Mouse (Mus musculus) layer of hippocampus, adult 8-10 months (tissue): ENCODE measurements at regions not wholly inside any gene's neighbourhood (a gene's known extent, or its start where the extent isn't known, plus 50 kb on each side); places are given as distances from the start of the nearest gene placed in this dataset.

ENCODE experiments used
- DNase-seq, 2 experiments: peaks; one replicate each; pipeline ENCODE4 v3.0.0; 2022; ENCODE audit warnings: low spot score in 2 of 2

- DNase-seq: no peak
Observed at GRCm38 (mm10) chr16:39102151-39102550, 209.7 kb downstream of the Igsf11 start.

GRCm38 (mm10) chr16:39103360-39104095, 211.1 kb downstream of the Igsf11 start:
- no peak for DNase-seq

- DNase-seq: peak; percentile 24 to 65
Observed at GRCm38 (mm10) chr16:39109383-39110033, 217.0 kb downstream of the Igsf11 start.

GRCm38 (mm10) chr16:39110089-39110488, 217.6 kb downstream of the Igsf11 start:
- no peak for DNase-seq

- DNase-seq: no peak
Observed at GRCm38 (mm10) chr16:39118059-39118458, 225.6 kb downstream of the Igsf11 start.

GRCm38 (mm10) chr16:39119811-39120210, 227.3 kb downstream of the Igsf11 start:
- no peak for DNase-seq

- DNase-seq: no peak
Observed at GRCm38 (mm10) chr16:39123445-39123952, 231.0 kb downstream of the Igsf11 start.

GRCm38 (mm10) chr16:39132459-39132858, 240.0 kb downstream of the Igsf11 start:
- no peak for DNase-seq

GRCm38 (mm10) chr16:39135777-39136176, 243.3 kb downstream of the Igsf11 start:
- no peak for DNase-seq

GRCm38 (mm10) chr16:39147151-39147550, 254.7 kb downstream of the Igsf11 start:
- no peak for DNase-seq

- peak in 1 of 2 experiments; percentile 12 for DNase-seq
Observed at GRCm38 (mm10) chr16:39151325-39152318, 259.2 kb downstream of the Igsf11 start.

- DNase-seq: no peak
Observed at GRCm38 (mm10) chr16:39158893-39159292, 266.4 kb downstream of the Igsf11 start.

- DNase-seq: no peak
Observed at GRCm38 (mm10) chr16:39159725-39160124, 267.3 kb downstream of the Igsf11 start.

GRCm38 (mm10) chr16:39162684-39163083, 270.2 kb downstream of the Igsf11 start:
- DNase-seq: peak in 1 of 2 experiments; percentile 20

GRCm38 (mm10) chr16:39191861-39192260, 299.4 kb downstream of the Igsf11 start:
- no peak for DNase-seq

- DNase-seq: no peak
Observed at GRCm38 (mm10) chr16:39195431-39195830, 303.0 kb downstream of the Igsf11 start.

- DNase-seq: no peak
Observed at GRCm38 (mm10) chr16:39196896-39197295, 304.4 kb downstream of the Igsf11 start.

- peak; percentile 22 to 30 for DNase-seq
Observed at GRCm38 (mm10) chr16:39223551-39223950, 331.1 kb downstream of the Igsf11 start.

GRCm38 (mm10) chr16:39229501-39229900, 337.0 kb downstream of the Igsf11 start:
- no peak for DNase-seq

GRCm38 (mm10) chr16:39230439-39230838, 338.0 kb downstream of the Igsf11 start:
- no peak for DNase-seq

- DNase-seq: no peak
Observed at GRCm38 (mm10) chr16:39234290-39234689, 341.8 kb downstream of the Igsf11 start.
